Mouse (Mus musculus) kidney, adult 8-10 months (tissue): ENCODE data around the gene Fam198a.
"Not testable (repeated sequence)": the region's sequence is repeated elsewhere in the genome, so short reads cannot be mapped to it uniquely, and the experiment has no call there.

Source experiments
- DNase-seq, 2 experiments: peaks; one replicate each; pipeline ENCODE4 v3.0.0; 2022

Gene Fam198a

GRCm38 (mm10) chr9:121982665-121983064 lies 31.9 kb downstream of the Fam198a start:
- DNase-seq = no peak

- peak; percentile 40 to 68 for DNase-seq
These were observed 32.7 kb downstream of the Fam198a start for GRCm38 (mm10) chr9:121983504-121983903.

GRCm38 (mm10) chr9:121984465-121985461 lies 34.0 kb downstream of the Fam198a start:
- DNase-seq = peak; percentile 34 to 64

GRCm38 (mm10) chr9:121988910-121989309 lies 38.1 kb downstream of the Fam198a start:
- no peak for DNase-seq

GRCm38 (mm10) chr9:121989536-121989935 lies 38.7 kb downstream of the Fam198a start:
- no peak for DNase-seq

GRCm38 (mm10) chr9:121991041-121991440 lies 40.3 kb downstream of the Fam198a start:
- DNase-seq = no peak

- no peak for DNase-seq
These were observed 42.3 kb downstream of the Fam198a start for GRCm38 (mm10) chr9:121993047-121993446.

- no peak for DNase-seq
These were observed 44.3 kb downstream of the Fam198a start for GRCm38 (mm10) chr9:121995077-121995476.

GRCm38 (mm10) chr9:121995508-121996131 lies 44.8 kb downstream of the Fam198a start:
- DNase-seq = peak; percentile 87 to 91

- DNase-seq = no peak
These were observed 46.2 kb downstream of the Fam198a start, which contains the start of gene Pomgnt2 for GRCm38 (mm10) chr9:121997010-121997409. Pomgnt2 (minus strand) TSS chr9:121997110.

- no peak for DNase-seq
These were observed 47.2 kb downstream of the Fam198a start for GRCm38 (mm10) chr9:121997978-121998377.

- no peak for DNase-seq
These were observed 55.4 kb downstream of the Fam198a start for GRCm38 (mm10) chr9:122006175-122006574.

GRCm38 (mm10) chr9:122006609-122007008 lies 55.8 kb downstream of the Fam198a start:
- DNase-seq = peak in 1 of 2 experiments; percentile 39

- DNase-seq = no peak
These were observed 58.1 kb downstream of the Fam198a start for GRCm38 (mm10) chr9:122008876-122009275.

GRCm38 (mm10) chr9:122010751-122011150 lies 60.0 kb downstream of the Fam198a start:
- no peak for DNase-seq

GRCm38 (mm10) chr9:122012816-122013215 lies 62.0 kb downstream of the Fam198a start:
- no peak for DNase-seq

GRCm38 (mm10) chr9:122013629-122014028 lies 62.8 kb downstream of the Fam198a start:
- DNase-seq = no peak

GRCm38 (mm10) chr9:122014241-122014667 lies 63.5 kb downstream of the Fam198a start:
- DNase-seq = peak; percentile 60 to 87

- DNase-seq = no peak
These were observed 67.3 kb downstream of the Fam198a start for GRCm38 (mm10) chr9:122018079-122018478.

- DNase-seq = peak; percentile 75 to 78
These were observed 68.1 kb downstream of the Fam198a start for GRCm38 (mm10) chr9:122018782-122019395.

GRCm38 (mm10) chr9:122020321-122020720 lies 69.5 kb downstream of the Fam198a start:
- no peak for DNase-seq

- not testable (repeated sequence) for DNase-seq
These were observed 70.4 kb downstream of the Fam198a start for GRCm38 (mm10) chr9:122021171-122021570.

- DNase-seq = no peak
These were observed 70.8 kb downstream of the Fam198a start for GRCm38 (mm10) chr9:122021581-122021980.
